Mouse (Mus musculus): ENCODE results near the gene Med18. TPM values are rescaled to one million over a fixed set of nuclear protein-coding genes. Genes with fewer than 3 reads are reported as not detected.
"Not testable (repeated sequence)": the region's sequence is repeated elsewhere in the genome, so short reads cannot be mapped to it uniquely, and the experiment has no call there.

Med18 gene
- polyA plus RNA-seq, 1 experiment from 2014 or later = 17.8 TPM

GRCm38 (mm10) chr4:132492178-132493060, 28.7 kb upstream of the Med18 start:
- H3K27me3 ChIP-seq = no peaks in the 10 kb centered on the region
- no peak for ATAC-seq
- H3K4me2 ChIP-seq (replicated peaks) = no peak overlapping the region
- no peak overlapping the region for H3K9ac ChIP-seq (replicated peaks)
- peaks cover 22% of the 10 kb centered on the region for H3K36me3 ChIP-seq
- H3K4me3 ChIP-seq (replicated peaks) = no peak overlapping the region
- no peaks in the 10 kb centered on the region for H3K4me1 ChIP-seq (replicated peaks)
- no peaks in the 10 kb centered on the region for H3K9me3 ChIP-seq
- 66% methylated on average over 10 of the region's 10 CpGs for WGBS
- no peak overlapping the region for H3K27ac ChIP-seq

GRCm38 (mm10) chr4:132491748-132492147, 28.0 kb upstream of the Med18 start:
- H3K27ac ChIP-seq = no peak overlapping the region
- WGBS = 87% methylated on average over 6 of the region's 6 CpGs
- ATAC-seq = no peak
- H3K4me3 ChIP-seq (replicated peaks) = no peak overlapping the region
- peaks cover 15% of the 10 kb centered on the region; the same call in 1 of the 2 replicates for H3K36me3 ChIP-seq
- no peak overlapping the region for H3K4me2 ChIP-seq (replicated peaks)
- no peaks in the 10 kb centered on the region for H3K4me1 ChIP-seq (replicated peaks)
- H3K9me3 ChIP-seq = no peaks in the 10 kb centered on the region
- no peaks in the 10 kb centered on the region for H3K27me3 ChIP-seq
- H3K9ac ChIP-seq (replicated peaks) = no peak overlapping the region

DNA sequence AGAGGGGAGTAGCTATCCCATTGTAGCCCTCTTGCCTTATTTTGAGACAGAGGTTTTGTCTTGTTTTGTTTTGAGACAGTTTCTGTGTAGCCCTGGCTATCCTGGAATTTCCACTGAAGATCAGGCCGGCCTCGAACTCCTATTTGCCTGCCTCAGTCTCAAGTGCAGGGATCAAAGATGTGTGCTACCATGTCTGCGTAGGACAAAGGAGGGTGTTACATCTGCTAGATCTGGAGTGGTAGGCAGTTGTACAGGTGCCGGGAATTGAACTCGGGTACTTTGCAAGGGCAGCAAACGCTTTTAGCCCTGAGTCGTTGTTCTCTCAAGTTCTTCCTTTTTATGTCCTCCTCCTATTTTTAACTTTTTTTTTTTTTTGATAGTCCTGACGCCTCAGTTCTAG, 27.3 kb upstream of the Med18 start:
- H3K9ac ChIP-seq (replicated peaks) = no peak overlapping the region
- 91% methylated on average over 8 of the region's 8 CpGs for WGBS
- no peak for ATAC-seq
- H3K27ac ChIP-seq = no peak overlapping the region
- H3K27me3 ChIP-seq = no peaks in the 10 kb centered on the region
- no peaks in the 10 kb centered on the region for H3K9me3 ChIP-seq
- no peak overlapping the region for H3K4me3 ChIP-seq (replicated peaks)
- H3K4me2 ChIP-seq (replicated peaks) = no peak overlapping the region
- H3K36me3 ChIP-seq = peaks cover 13% of the 10 kb centered on the region; the same call in 1 of the 2 replicates
- no peaks in the 10 kb centered on the region for H3K4me1 ChIP-seq (replicated peaks)

GRCm38 (mm10) chr4:132490273-132491010, 26.7 kb upstream of the Med18 start:
- no peaks in the 10 kb centered on the region for H3K4me1 ChIP-seq (replicated peaks)
- no peaks in the 10 kb centered on the region for H3K27me3 ChIP-seq
- H3K4me2 ChIP-seq (replicated peaks) = no peak overlapping the region
- H3K27ac ChIP-seq = no peak overlapping the region
- 92% methylated on average over 15 of the region's 15 CpGs for WGBS
- peaks cover 13% of the 10 kb centered on the region; the same call in 1 of the 2 replicates for H3K36me3 ChIP-seq
- ATAC-seq = no peak
- H3K9me3 ChIP-seq = no peaks in the 10 kb centered on the region
- H3K9ac ChIP-seq (replicated peaks) = no peak overlapping the region
- no peak overlapping the region for H3K4me3 ChIP-seq (replicated peaks)

- H3K9me3 ChIP-seq = no peaks in the 10 kb centered on the region
- H3K36me3 ChIP-seq = 0 out of 2 replicates have a peak, but pooled peaks cover 8% of the 10 kb centered on the region
- WGBS = 80% methylated on average over 6 of the region's 6 CpGs
- ATAC-seq = no peak
- H3K4me2 ChIP-seq (replicated peaks) = no peak overlapping the region
- no peak overlapping the region for H3K4me3 ChIP-seq (replicated peaks)
- no peaks in the 10 kb centered on the region for H3K4me1 ChIP-seq (replicated peaks)
- no peaks in the 10 kb centered on the region for H3K27me3 ChIP-seq
- H3K9ac ChIP-seq (replicated peaks) = no peak overlapping the region
- no peak overlapping the region for H3K27ac ChIP-seq
These were observed 25.3 kb upstream of the Med18 start for GRCm38 (mm10) chr4:132488976-132489375.

DNA sequence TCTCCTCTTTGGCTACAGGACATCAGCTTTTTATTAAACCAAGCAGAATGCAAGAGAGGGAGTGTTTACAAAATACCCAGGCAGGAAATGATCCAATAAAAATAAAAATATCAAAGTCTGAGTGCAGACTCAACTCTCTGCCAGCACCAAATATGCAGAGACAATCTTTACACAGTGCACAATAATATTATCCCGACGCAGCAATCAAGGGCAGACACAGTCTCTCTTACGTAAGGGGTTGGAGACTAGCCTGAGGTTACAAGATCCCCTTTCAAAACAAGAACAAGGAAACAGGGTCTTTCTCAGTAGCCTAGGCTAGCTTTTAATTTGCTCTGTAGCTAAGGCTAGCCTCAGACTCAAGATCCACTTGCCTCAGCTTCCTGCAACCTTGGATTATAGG, 24.8 kb upstream of the Med18 start:
- 0 out of 2 replicates have a peak, but pooled peaks cover 4% of the 10 kb centered on the region for H3K36me3 ChIP-seq
- H3K27ac ChIP-seq = no peak overlapping the region
- H3K9ac ChIP-seq (replicated peaks) = no peak overlapping the region
- no peaks in the 10 kb centered on the region for H3K27me3 ChIP-seq
- H3K4me2 ChIP-seq (replicated peaks) = no peak overlapping the region
- no peak for ATAC-seq
- WGBS = 92% methylated on average over 3 of the region's 3 CpGs
- H3K4me1 ChIP-seq (replicated peaks) = no peaks in the 10 kb centered on the region
- no peak overlapping the region for H3K4me3 ChIP-seq (replicated peaks)
- no peaks in the 10 kb centered on the region for H3K9me3 ChIP-seq

DNA sequence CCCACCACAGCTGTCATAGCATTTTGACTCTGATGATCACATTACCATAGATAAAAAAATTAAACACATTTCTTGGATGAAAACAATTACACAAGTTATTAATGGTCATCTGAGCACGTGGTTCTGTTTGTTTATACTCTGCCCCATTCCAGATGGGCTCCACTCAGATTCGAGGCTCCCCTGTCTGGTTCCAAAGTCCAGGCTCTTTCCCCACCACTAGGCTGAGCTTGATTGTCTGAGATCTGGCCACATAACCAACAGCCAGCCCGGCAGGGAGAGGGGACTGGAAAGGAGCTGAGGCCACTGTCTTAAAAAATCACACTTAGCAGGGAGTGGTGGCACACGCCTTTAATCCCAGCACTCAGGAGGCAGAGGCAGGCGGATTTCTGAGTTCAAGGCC, 21.1 kb upstream of the Med18 start:
- Histone ChIP-seq H3K4me1 (replicated peaks) (no peaks in the 10 kb centered on the region), H3K27ac (no peak overlapping the region), H3K9ac (replicated peaks) (no peak overlapping the region), H3K36me3 (no peaks in the 10 kb centered on the region), H3K9me3 (no peaks in the 10 kb centered on the region), H3K4me2 (replicated peaks) (no peak overlapping the region), H3K27me3 (no peaks in the 10 kb centered on the region), H3K4me3 (replicated peaks) (no peak overlapping the region)
- WGBS = 84% methylated on average over 5 of the region's 5 CpGs
- no peak for ATAC-seq

DNA sequence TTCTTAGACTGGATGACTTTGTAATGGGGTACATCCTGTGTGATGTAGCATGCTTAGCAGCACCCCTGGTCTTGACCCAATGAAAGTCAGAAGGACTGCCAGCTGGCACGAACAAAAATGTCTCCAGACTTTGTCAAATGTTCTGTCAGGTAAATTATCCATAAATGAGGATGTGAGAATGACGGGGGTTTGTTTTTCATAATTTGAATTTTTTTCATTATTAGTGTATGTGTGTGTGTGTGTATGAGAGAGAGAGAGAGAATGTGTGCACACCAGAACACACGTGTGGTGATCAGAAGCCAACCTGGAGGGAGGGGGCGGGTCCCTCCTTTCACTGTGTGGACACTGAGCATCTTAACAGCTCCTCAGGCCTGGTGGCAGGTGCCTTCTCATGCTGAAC, 20.5 kb upstream of the Med18 start:
- H3K4me2 ChIP-seq (replicated peaks) = no peak overlapping the region
- H3K9ac ChIP-seq (replicated peaks) = no peak overlapping the region
- no peaks in the 10 kb centered on the region for H3K27me3 ChIP-seq
- H3K4me1 ChIP-seq (replicated peaks) = no peaks in the 10 kb centered on the region
- 75% methylated on average over 4 of the region's 4 CpGs for WGBS
- no peak overlapping the region for H3K27ac ChIP-seq
- no peak overlapping the region for H3K4me3 ChIP-seq (replicated peaks)
- no peaks in the 10 kb centered on the region for H3K36me3 ChIP-seq
- no peaks in the 10 kb centered on the region for H3K9me3 ChIP-seq
- no peak for ATAC-seq

DNA sequence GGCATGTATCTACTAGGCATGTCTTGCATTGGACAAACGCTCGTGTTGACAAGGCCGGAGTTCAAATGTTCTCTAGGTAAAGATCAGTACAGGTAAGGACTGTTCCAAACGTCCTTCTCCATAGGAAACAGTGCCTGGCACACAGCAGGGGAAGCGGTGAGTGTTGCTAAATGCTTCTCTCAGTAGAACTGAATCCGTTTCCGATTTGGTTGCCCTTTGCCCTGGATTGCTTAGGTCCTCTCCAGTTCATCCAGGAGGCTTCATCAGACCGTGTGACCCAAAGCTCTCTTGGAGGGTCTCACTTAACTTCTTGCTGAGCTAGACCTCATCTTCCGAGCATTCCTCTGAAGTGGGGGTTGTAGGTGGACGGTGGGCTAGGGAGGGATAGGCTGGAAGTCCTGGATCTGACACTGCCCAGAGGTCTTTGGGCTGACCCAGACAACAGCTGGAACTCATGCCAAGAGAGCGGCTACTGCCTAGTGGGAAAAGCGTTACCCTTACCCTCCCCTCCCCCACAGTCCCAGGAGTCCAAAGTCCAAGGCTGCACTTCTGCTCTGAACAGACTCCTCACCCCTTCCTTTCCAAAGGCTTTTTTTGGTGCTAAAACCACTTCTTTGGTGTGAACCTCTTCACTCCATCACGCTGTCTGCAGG, 19.4 kb upstream of the Med18 start:
- ATAC-seq = no peak
- 83% methylated on average over 13 of the region's 13 CpGs for WGBS
- Histone ChIP-seq H3K4me2 (replicated peaks) (no peak overlapping the region), H3K9ac (replicated peaks) (no peak overlapping the region), H3K27ac (no peak overlapping the region), H3K27me3 (no peaks in the 10 kb centered on the region), H3K4me3 (replicated peaks) (no peak overlapping the region), H3K9me3 (no peaks in the 10 kb centered on the region), H3K4me1 (replicated peaks) (no peaks in the 10 kb centered on the region), H3K36me3 (no peaks in the 10 kb centered on the region)

- not testable (repeated sequence) for H3K9me3 ChIP-seq; H3K4me3 ChIP-seq (replicated peaks); H3K27ac ChIP-seq; H3K27me3 ChIP-seq; H3K9ac ChIP-seq (replicated peaks); H3K4me2 ChIP-seq (replicated peaks); ATAC-seq; H3K4me1 ChIP-seq (replicated peaks); H3K36me3 ChIP-seq
- 71% methylated on average over 3 of the region's 3 CpGs for WGBS
These were observed 18.4 kb upstream of the Med18 start for GRCm38 (mm10) chr4:132482104-132482503.

DNA sequence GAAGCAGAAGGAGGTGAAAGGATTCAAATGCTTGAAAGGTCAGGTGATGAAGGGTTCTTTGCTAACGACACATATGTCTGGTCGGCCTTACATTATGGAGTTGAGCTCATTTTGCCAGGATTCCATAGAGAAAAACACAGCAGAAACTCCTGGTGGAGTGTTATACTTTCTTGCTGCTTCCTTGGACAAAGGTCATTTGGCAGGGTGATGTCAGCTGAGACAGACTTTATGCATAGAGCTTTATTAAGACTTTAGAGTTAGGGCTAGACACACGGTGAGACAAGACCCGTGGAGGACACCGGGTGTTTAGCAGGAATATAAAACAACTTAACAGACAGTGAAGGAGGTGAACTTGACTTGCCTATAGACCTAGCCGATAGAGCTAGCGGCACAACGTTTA, 14.1 kb upstream of the Med18 start:
- Histone ChIP-seq H3K27me3 (no peaks in the 10 kb centered on the region), H3K4me3 (replicated peaks) (no peak overlapping the region), H3K9me3 (no peaks in the 10 kb centered on the region), H3K4me1 (replicated peaks) (no peaks in the 10 kb centered on the region), H3K27ac (no peak overlapping the region), H3K36me3 (no peaks in the 10 kb centered on the region), H3K9ac (replicated peaks) (no peak overlapping the region), H3K4me2 (replicated peaks) (no peak overlapping the region)
- ATAC-seq = no peak
- WGBS = 92% methylated on average over 8 of the region's 8 CpGs
